Mouse (Mus musculus) stomach, postnatal 0 days (tissue): ENCODE results near the gene Aldh1a1.

Source experiments
- CTCF ChIP-seq: IDR thresholded peaks from 2 replicates; pipeline ENCODE4 v1.5.1; 2016; ENCODE audit warnings: antibody characterized with exemption, low read depth, mild to moderate bottlenecking, moderate library complexity
- EP300 ChIP-seq: optimal IDR thresholded peaks from 2 replicates; pipeline ENCODE3; 2016; ENCODE audit warnings: antibody characterized with exemption

DNA sequence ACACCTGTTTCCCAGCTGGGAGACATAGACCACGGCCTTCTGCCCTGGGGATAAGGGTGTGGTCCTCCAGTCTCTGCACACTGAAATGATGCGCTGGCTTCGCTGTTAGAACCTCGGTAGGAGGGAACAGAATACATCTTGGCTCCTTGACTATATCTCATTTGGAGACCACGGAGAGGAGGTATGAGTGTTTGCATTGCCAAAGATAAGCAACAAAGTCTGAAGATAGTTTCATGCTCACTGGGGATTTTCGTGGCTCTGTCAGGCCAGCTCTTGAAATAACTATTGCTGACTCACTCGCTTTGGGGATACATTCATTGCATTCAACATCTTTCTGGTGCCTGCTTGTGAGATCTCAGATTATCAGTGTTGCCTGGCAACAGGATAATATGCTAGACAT is 44.0 kb downstream of the Aldh1a1 start:
- TF ChIP-seq CTCF (no peak), EP300 (no peak)
